Comparison of ENCODE assay signal across 8 mouse cellular contexts in genomic region chr6:113891225-113891967, GRCm38 (mm10).
DNase-seq lines count a peak whose midpoint lies in the region; ATAC-seq lines count a peak whose summit lies in the region.

No protein-coding gene starts in this region.

- no peak for DNase-seq in kidney, adult 18-20 months
- peak; percentile 67 for DNase-seq in cerebellum, adult 11 months
- DNase-seq in left cerebral cortex, postnatal 4 days = peak; percentile 77
- no peak for DNase-seq in urinary bladder, postnatal 14 days (ENCODE audit: low spot score)
- no peak for DNase-seq in heart, postnatal 14 days

- no peaks in the 10 kb centered on the region for H3K9me3 ChIP-seq in kidney, embryonic 15.5 days (replicated peaks)
- H3K9me3 ChIP-seq in forebrain, embryonic 16.5 days (ENCODE audit: control insufficient read depth, low read length) = no peaks in the 10 kb centered on the region
- H3K9me3 ChIP-seq in neural tube, embryonic 14.5 days (ENCODE audit: control insufficient read depth, low read length) = no peaks in the 10 kb centered on the region

- no peak overlapping the region for H3K27ac ChIP-seq in kidney, embryonic 15.5 days
- peak overlapping the region; percentile 81 for H3K27ac ChIP-seq in forebrain, embryonic 16.5 days (ENCODE audit: low read length)
- H3K27ac ChIP-seq in neural tube, embryonic 14.5 days (ENCODE audit: low read depth, low read length) = peak overlapping the region; percentile 80

- H3K9ac ChIP-seq in kidney, embryonic 15.5 days = no peak overlapping the region
- peak overlapping the region; percentile 75 for H3K9ac ChIP-seq in forebrain, embryonic 16.5 days (replicated peaks; ENCODE audit: low read depth, low read length)
- peak overlapping the region; percentile 73 for H3K9ac ChIP-seq in neural tube, embryonic 14.5 days (replicated peaks; ENCODE audit: low read depth, low read length)

- H3K4me3 ChIP-seq in kidney, embryonic 15.5 days (replicated peaks) = peak overlapping the region; percentile 44
- H3K4me3 ChIP-seq in forebrain, embryonic 16.5 days (replicated peaks; ENCODE audit: low read length) = peak overlapping the region; percentile 65
- peak overlapping the region; percentile 50 for H3K4me3 ChIP-seq in neural tube, embryonic 14.5 days (ENCODE audit: low read depth, low read length)

- H3K4me2 ChIP-seq in kidney, embryonic 15.5 days = peak overlapping the region; percentile 73
- peak overlapping the region; percentile 64 for H3K4me2 ChIP-seq in forebrain, embryonic 16.5 days (ENCODE audit: low read length)
- peak overlapping the region; percentile 95 for H3K4me2 ChIP-seq in neural tube, embryonic 14.5 days (ENCODE audit: low read depth, low read length)

- 1% methylated on average over 45 of the region's 49 CpGs for WGBS in kidney, embryonic 15.5 days
- WGBS in forebrain, embryonic 16.5 days = under 1% methylated on average over 41 of the region's 49 CpGs
- WGBS in neural tube, embryonic 14.5 days = 1% methylated on average over 37 of the region's 49 CpGs

- H3K4me1 ChIP-seq in kidney, embryonic 15.5 days = peaks cover 8% of the 10 kb centered on the region
- peaks cover 25% of the 10 kb centered on the region for H3K4me1 ChIP-seq in forebrain, embryonic 16.5 days (replicated peaks; ENCODE audit: control insufficient read depth, insufficient read depth, low read length)
- peaks cover 16% of the 10 kb centered on the region for H3K4me1 ChIP-seq in neural tube, embryonic 14.5 days (ENCODE audit: control insufficient read depth, insufficient read depth, low read length)

- peaks cover 59% of the 10 kb centered on the region for H3K27me3 ChIP-seq in kidney, embryonic 15.5 days
- no peaks in the 10 kb centered on the region for H3K27me3 ChIP-seq in forebrain, embryonic 16.5 days (replicated peaks; ENCODE audit: control insufficient read depth, insufficient read depth, low read length)
- H3K27me3 ChIP-seq in neural tube, embryonic 14.5 days (ENCODE audit: control insufficient read depth, insufficient read depth, low read length) = no peaks in the 10 kb centered on the region

- ATAC-seq in kidney, embryonic 15.5 days (replicated peaks; ENCODE audit: low FRiP score) = peak; percentile 34; the same call in 1 of the 2 replicates
- ATAC-seq in forebrain, embryonic 16.5 days = peak; percentile 90
- peak; percentile 82 for ATAC-seq in neural tube, embryonic 14.5 days (ENCODE audit: low read depth)

- intact Hi-C loops in left cerebral cortex, postnatal 4 days (cut with DNase I) = no loop called here
- intact Hi-C loops in heart, postnatal 14 days (cut with DNase I) = no loop called here

- H3K36me3 ChIP-seq in kidney, embryonic 15.5 days = no peaks in the 10 kb centered on the region
- H3K36me3 ChIP-seq in forebrain, embryonic 16.5 days (ENCODE audit: control insufficient read depth, insufficient read depth) = no peaks in the 10 kb centered on the region
- no peaks in the 10 kb centered on the region for H3K36me3 ChIP-seq in neural tube, embryonic 14.5 days (ENCODE audit: control insufficient read depth, insufficient read depth, low read length)

Comparison
In these comparisons a context has a peak if more than half of its experiments do, and no peak if none do; other contexts are left out.
1. ATAC-seq: peak in every context shown above with its lines; median percentile 90 in forebrain, embryonic 16.5 days; 82 in neural tube, embryonic 14.5 days; 34 in kidney, embryonic 15.5 days.
2. DNase-seq: peak in cerebellum, adult 11 months (single experiment) and left cerebral cortex, postnatal 4 days (single experiment); none in kidney, adult 18-20 months (single experiment), urinary bladder, postnatal 14 days (single experiment) and heart, postnatal 14 days (0 of 2).
3. Peak in every context shown above with its lines, with median percentiles within 50 percentile points of each other: H3K4me2 ChIP-seq and H3K4me3 ChIP-seq.